Mouse (Mus musculus): ENCODE data around the gene E2f3. TPM values are rescaled to one million over a fixed set of nuclear protein-coding genes. Genes with fewer than 3 reads are reported as not detected.

E2f3 gene
- total RNA-seq, 2 experiments from 2014 or later: 11.2 to 19.8 TPM

Other genes starting within 250 kb of the E2f3 start
- 21.8 and 33.7 TPM in 2 replicates for gene Cdkal1, start 130.4 kb downstream of the E2f3 start, total RNA-seq (2014; fragmentation: Nextera tagmentation)
- gene Cdkal1, start 130.4 kb downstream of the E2f3 start, total RNA-seq (2017): 30.4 and 31.0 TPM in 2 replicates
- gene Mboat1, start 150.4 kb upstream of the E2f3 start, total RNA-seq (2014; fragmentation: Nextera tagmentation): 10.9 and 21.3 TPM in 2 replicates
- gene Mboat1, start 150.4 kb upstream of the E2f3 start, total RNA-seq (2017): 8.9 and 12.8 TPM in 2 replicates